Comparison of ENCODE assay signal across 11 mouse cellular contexts in the genomic region with DNA sequence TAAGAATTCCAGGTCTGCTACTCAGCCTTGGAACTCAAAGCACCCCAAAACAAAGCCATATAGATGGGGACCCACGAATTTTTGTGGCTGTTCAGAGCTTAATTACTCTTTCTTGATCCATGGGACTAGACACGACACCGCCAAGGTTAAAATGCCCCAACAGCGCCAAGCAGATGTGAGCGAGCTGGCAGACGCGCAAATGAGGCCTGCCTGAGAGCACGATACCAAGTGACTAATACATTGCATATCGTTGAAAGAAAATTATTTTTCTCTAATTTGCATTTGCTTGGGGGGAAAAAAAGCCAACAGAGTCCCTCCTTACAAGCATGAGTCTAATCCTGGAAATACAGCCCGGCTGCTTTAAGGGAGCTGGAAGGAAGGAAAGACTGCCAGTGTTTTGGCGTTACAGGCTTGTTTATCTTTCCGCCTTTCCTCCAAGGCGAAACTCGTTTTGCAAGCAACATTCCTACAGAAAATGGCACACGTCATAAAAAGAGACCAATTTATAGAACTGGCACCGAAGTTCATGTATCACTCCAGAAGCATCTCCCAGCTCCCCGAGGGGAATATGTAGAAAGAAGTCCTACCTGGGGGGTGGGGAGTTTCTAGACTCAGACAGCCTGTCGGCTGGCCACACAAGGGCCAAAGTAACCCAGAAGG.
DNase-seq lines count a peak whose midpoint lies in the region; ATAC-seq lines count a peak whose summit lies in the region.
"Had no signal": no experiment of that assay in that cellular context is flagged by ENCODE, and none has a peak within 500 bp of the region (broad histone marks: within the 10 kb centered on the region; RNA-seq: fewer than 3 reads in every experiment).

No protein-coding gene starts in this region.

- H3K27ac ChIP-seq in midbrain, embryonic 10.5 days (replicated peaks): peak overlapping the region; percentile 69; the same call in 1 of the 2 replicates
- no peak overlapping the region for H3K27ac ChIP-seq in midbrain, embryonic 16.5 days (ENCODE audit: low read length)
- H3K27ac ChIP-seq in forebrain, embryonic 16.5 days (ENCODE audit: low read length): peak overlapping the region; percentile 78; the same call in 1 of the 2 replicates
- peak overlapping the region; percentile 20; the same call in 1 of the 2 replicates for H3K27ac ChIP-seq in midbrain, embryonic 14.5 days (replicated peaks; ENCODE audit: low read depth, low read length)
- H3K27ac ChIP-seq: heart, adult 2 months had no signal

- 7% methylated on average over 18 of the region's 18 CpGs for whole genome bisulfite sequencing in midbrain, embryonic 10.5 days
- 12% methylated on average over 18 of the region's 18 CpGs for WGBS in midbrain, embryonic 16.5 days
- 7% methylated on average over 18 of the region's 18 CpGs for WGBS in forebrain, embryonic 16.5 days
- 10% methylated on average over 18 of the region's 18 CpGs for WGBS in midbrain, embryonic 14.5 days

- 0 out of 2 replicates have a peak overlapping the region, but pooled peaks have one; percentile 14 for H3K4me3 ChIP-seq in midbrain, embryonic 10.5 days
- no peak overlapping the region for H3K4me3 ChIP-seq in midbrain, embryonic 16.5 days (ENCODE audit: low read depth, low read length)
- H3K4me3 ChIP-seq in forebrain, embryonic 16.5 days (replicated peaks; ENCODE audit: low read length): no peak overlapping the region
- H3K4me3 ChIP-seq in midbrain, embryonic 14.5 days (replicated peaks; ENCODE audit: low read depth, low read length): no peak overlapping the region
- H3K4me3 ChIP-seq: heart, adult 2 months had no signal

- H3K9ac ChIP-seq in midbrain, embryonic 16.5 days (ENCODE audit: low read depth, low read length): no peak overlapping the region
- H3K9ac ChIP-seq in forebrain, embryonic 16.5 days (replicated peaks; ENCODE audit: low read depth, low read length): no peak overlapping the region
- H3K9ac ChIP-seq in midbrain, embryonic 14.5 days (replicated peaks; ENCODE audit: low read length): no peak overlapping the region; the same call in 1 of the 2 replicates

- peak; percentile 21 to 47 for DNase-seq in adrenal gland, postnatal 36 days
- DNase-seq in adrenal gland, adult 18-20 months (ENCODE audit: low spot score in 2 of 2): no peak
- DNase-seq in midbrain, embryonic 10.5 days (ENCODE audit: low spot score): no peak
- DNase-seq in midbrain, embryonic 14.5 days: no peak
- DNase-seq in layer of hippocampus, adult 11-12 months (ENCODE audit: low spot score): no peak
- DNase-seq in cerebellum, adult 18-20 months: no peak
- DNase-seq: kidney, adult 2 months; thymus, adult 18-20 months had no signal

- H3K27me3 ChIP-seq in midbrain, embryonic 10.5 days (ENCODE audit: low read depth, poor library complexity, severe bottlenecking): peaks cover 100% of the 10 kb centered on the region
- peaks cover 10% of the 10 kb centered on the region for H3K27me3 ChIP-seq in midbrain, embryonic 16.5 days (ENCODE audit: control insufficient read depth, insufficient read depth, low read depth, low read length)
- H3K27me3 ChIP-seq in forebrain, embryonic 16.5 days (replicated peaks; ENCODE audit: control insufficient read depth, insufficient read depth, low read length): no peaks in the 10 kb centered on the region; the same call in 1 of the 2 replicates
- H3K27me3 ChIP-seq in midbrain, embryonic 14.5 days (ENCODE audit: control insufficient read depth, insufficient read depth, low read length): peaks cover 9% of the 10 kb centered on the region

- H3K4me2 ChIP-seq in midbrain, embryonic 16.5 days (ENCODE audit: low read length): no peak overlapping the region
- peak overlapping the region; percentile 40 for H3K4me2 ChIP-seq in forebrain, embryonic 16.5 days (ENCODE audit: low read length)
- peak overlapping the region; percentile 45 for H3K4me2 ChIP-seq in midbrain, embryonic 14.5 days (ENCODE audit: low read length)

- no peaks in the 10 kb centered on the region for H3K9me3 ChIP-seq in midbrain, embryonic 10.5 days (replicated peaks)
- no peaks in the 10 kb centered on the region for H3K9me3 ChIP-seq in midbrain, embryonic 16.5 days (replicated peaks; ENCODE audit: control insufficient read depth, low read length, poor library complexity, severe bottlenecking)
- H3K9me3 ChIP-seq in forebrain, embryonic 16.5 days (ENCODE audit: control insufficient read depth, low read length): no peaks in the 10 kb centered on the region
- H3K9me3 ChIP-seq in midbrain, embryonic 14.5 days (ENCODE audit: control insufficient read depth, low read length): no peaks in the 10 kb centered on the region

- no peak for ATAC-seq in midbrain, embryonic 16.5 days
- ATAC-seq in forebrain, embryonic 16.5 days: no peak
- ATAC-seq in midbrain, embryonic 14.5 days (ENCODE audit: low FRiP score, low TSS enrichment): no peak

- no peaks in the 10 kb centered on the region for H3K36me3 ChIP-seq in midbrain, embryonic 10.5 days
- no peaks in the 10 kb centered on the region for H3K36me3 ChIP-seq in midbrain, embryonic 16.5 days (ENCODE audit: control insufficient read depth, insufficient read depth, low read length)
- no peaks in the 10 kb centered on the region for H3K36me3 ChIP-seq in forebrain, embryonic 16.5 days (ENCODE audit: control insufficient read depth, insufficient read depth)
- H3K36me3 ChIP-seq in midbrain, embryonic 14.5 days (ENCODE audit: control insufficient read depth, insufficient read depth, low read length): no peaks in the 10 kb centered on the region

- peaks cover 100% of the 10 kb centered on the region for H3K4me1 ChIP-seq in midbrain, embryonic 10.5 days
- peaks cover 52% of the 10 kb centered on the region for H3K4me1 ChIP-seq in midbrain, embryonic 16.5 days (ENCODE audit: control insufficient read depth, insufficient read depth, low read length)
- peaks cover 78% of the 10 kb centered on the region for H3K4me1 ChIP-seq in forebrain, embryonic 16.5 days (replicated peaks; ENCODE audit: control insufficient read depth, insufficient read depth, low read length)
- H3K4me1 ChIP-seq in midbrain, embryonic 14.5 days (ENCODE audit: control insufficient read depth, insufficient read depth, low read length): peaks cover 75% of the 10 kb centered on the region

Comparison
In these comparisons a context has a peak if more than half of its experiments do, and no peak if none do; other contexts are left out.
1. DNase-seq: peak in adrenal gland, postnatal 36 days (2 of 2); none in adrenal gland, adult 18-20 months (0 of 2), midbrain, embryonic 10.5 days (single experiment), midbrain, embryonic 14.5 days (single experiment), layer of hippocampus, adult 11-12 months (single experiment) and cerebellum, adult 18-20 months (0 of 2).